In the genomic region with DNA sequence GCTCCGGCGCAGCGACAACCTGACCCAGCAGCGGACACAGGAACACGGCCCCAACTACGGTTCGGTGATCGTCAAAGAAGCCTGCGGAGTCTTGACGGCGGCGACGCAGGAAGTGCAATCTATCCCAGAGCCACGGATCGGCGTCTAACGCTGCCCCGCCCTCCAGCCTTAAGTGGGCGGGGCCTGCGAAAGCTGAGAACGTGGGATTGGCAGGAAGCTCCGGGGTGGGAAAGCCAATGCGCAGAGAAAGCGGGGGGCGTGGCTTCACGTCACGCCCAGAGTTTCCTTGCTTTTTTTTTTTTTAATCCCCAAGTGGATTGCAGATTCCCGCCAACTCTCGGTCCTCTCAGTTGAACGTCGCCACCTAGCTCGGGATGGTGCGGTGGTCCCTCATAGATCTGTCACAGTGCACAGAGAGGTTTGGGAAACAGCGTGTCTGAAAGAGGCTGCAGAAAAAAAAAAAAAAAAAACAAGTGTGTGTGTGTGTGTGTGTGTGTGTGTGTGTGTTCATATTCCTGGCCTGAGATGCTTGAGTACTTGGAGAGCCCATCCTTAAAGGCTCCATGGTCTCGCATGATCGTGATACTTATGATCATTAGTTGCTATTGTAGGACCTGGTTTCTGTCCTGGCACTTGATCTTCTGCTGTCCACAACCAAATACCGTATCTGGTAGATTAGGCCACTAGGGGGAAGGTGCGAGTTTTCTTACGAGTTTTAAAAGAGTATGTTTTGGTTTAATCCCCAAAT, we compare ENCODE assay signal across 8 mouse cellular contexts. TPM values are rescaled to one million over a fixed set of nuclear protein-coding genes. Genes with fewer than 3 reads are reported as not detected.
DNase-seq lines count a peak whose midpoint lies in the region; ATAC-seq lines count a peak whose summit lies in the region.

TSS of gene Psma1 (minus strand) at position 114 of the 748 bp plus-strand sequence.

- H3K27me3 ChIP-seq in hindbrain, embryonic 12.5 days, result no peaks in the 10 kb centered on the region

- WGBS in hindbrain, embryonic 12.5 days, result under 1% methylated on average over 39 of the region's 39 CpGs

- H3K9ac ChIP-seq in hindbrain, embryonic 12.5 days, result peak within 1 kb of the TSS; percentile 93

- peak within 1 kb of the TSS; percentile 88 for H3K4me2 ChIP-seq in hindbrain, embryonic 12.5 days (replicated peaks)

- peaks cover 17% of the 10 kb centered on the region for H3K36me3 ChIP-seq in hindbrain, embryonic 12.5 days

- DNase-seq in NIH3T3 (ENCODE audit: low read depth), result peak; percentile 99
- DNase-seq in cerebellum, postnatal 10 days, result peak; percentile 98 to 99
- peak; percentile 93 to 96 for DNase-seq in frontal cortex, postnatal 10 days (ENCODE audit: low spot score in 2 of 2)
- peak; percentile 95 to 97 for DNase-seq in layer of hippocampus, postnatal 14 days (ENCODE audit: low spot score in 2 of 2)
- peak; percentile 96 for DNase-seq in lung, postnatal 14 days
- peak; percentile 97 for DNase-seq in retina, adult 2 months (ENCODE audit: low read depth, low spot score)
- DNase-seq in thymus, postnatal 36 days, result peak; percentile 95 to 96

- H3K27ac ChIP-seq in hindbrain, embryonic 12.5 days, result peak within 1 kb of the TSS; percentile 68; the same call in 1 of the 2 replicates

- peak; percentile 94 for ATAC-seq in hindbrain, embryonic 12.5 days (ENCODE audit: low FRiP score)

- no peaks in the 10 kb centered on the region for H3K9me3 ChIP-seq in hindbrain, embryonic 12.5 days (replicated peaks)

- H3K4me1 ChIP-seq in hindbrain, embryonic 12.5 days, result peaks cover 9% of the 10 kb centered on the region

- H3K4me3 ChIP-seq in hindbrain, embryonic 12.5 days, result peak within 1 kb of the TSS; percentile 85

RNA-seq across cellular contexts. Expression of gene Psma1, which starts in this region (rescaled TPM):
- 334 and 360 TPM in 2 replicates for polyA plus RNA-seq in hindbrain, embryonic 12.5 days (2016; fragmentation: Nextera tagmentation; extraction: Ambion mirVana)
- total RNA-seq in layer of hippocampus, postnatal 14 days (2021), result 100 to 1,000 TPM; 120 to 127 TPM

Comparison
In these comparisons a context has a peak if more than half of its experiments do, and no peak if none do; other contexts are left out.
1. Peak in every context shown above with its lines: DNase-seq, ATAC-seq, H3K4me3 ChIP-seq and H3K27ac ChIP-seq.